Mouse (Mus musculus): ENCODE data around the gene Mtmr2. TPM values are rescaled to one million over a fixed set of nuclear protein-coding genes. Genes with fewer than 3 reads are reported as not detected.
"Not testable (repeated sequence)": the region's sequence is repeated elsewhere in the genome, so short reads cannot be mapped to it uniquely, and the experiment has no call there.

Gene Mtmr2
- total RNA-seq, 2 experiments from 2014 or later, result 48.3 to 48.5 TPM

DNA sequence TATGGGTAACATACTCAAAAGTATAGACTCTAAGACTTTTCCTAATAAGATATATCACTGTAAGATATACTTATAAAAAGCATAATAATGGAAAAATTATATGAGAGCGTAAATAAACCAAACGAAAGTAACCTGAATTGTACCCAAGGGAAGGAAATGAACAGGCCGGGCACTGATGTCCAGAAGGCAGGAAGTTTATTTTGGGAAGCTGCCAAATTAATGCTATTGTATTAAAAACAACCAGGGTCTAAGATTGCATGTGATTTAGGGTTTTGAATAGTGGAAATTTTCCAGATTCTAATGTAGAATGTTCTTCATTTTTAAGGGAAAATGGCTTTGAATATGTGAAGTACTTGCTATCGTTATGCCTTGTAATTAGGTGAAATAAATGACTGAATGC is 4.3 kb downstream of the Mtmr2 start:
- Histone ChIP-seq H3K27ac (peak overlapping the region; percentile 54; the same call in 1 of the 2 replicates), H3K4me3 (no peak overlapping the region)
- DNase-seq (ENCODE audit: low spot score in 2 of 2), result no peak
- TF ChIP-seq CTCF (conservative IDR thresholded peaks at IDR 0.05), result no peak

DNA sequence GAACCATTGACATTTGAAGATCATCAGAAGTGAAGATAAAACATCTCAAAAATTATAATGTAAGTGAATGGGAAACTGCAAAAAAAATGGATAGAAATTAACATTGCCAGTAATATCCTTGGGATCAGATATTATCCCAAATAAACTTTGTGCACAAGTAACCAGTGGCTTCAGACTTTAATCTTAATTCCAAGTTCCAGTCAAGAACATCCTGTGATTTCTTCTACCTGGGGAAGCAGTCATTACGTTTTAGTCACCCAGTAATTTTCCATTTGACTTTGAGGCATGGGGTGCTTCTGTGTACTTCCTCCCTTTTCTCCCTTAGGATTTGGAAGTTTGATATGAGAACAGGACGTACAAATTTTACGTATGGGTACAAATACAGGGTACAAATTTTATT is 12.2 kb downstream of the Mtmr2 start:
- no peak for DNase-seq (ENCODE audit: low spot score in 2 of 2)
- no peak for TF ChIP-seq CTCF (conservative IDR thresholded peaks at IDR 0.05)
- Histone ChIP-seq H3K27ac (no peak overlapping the region), H3K4me3 (no peak overlapping the region)

DNA sequence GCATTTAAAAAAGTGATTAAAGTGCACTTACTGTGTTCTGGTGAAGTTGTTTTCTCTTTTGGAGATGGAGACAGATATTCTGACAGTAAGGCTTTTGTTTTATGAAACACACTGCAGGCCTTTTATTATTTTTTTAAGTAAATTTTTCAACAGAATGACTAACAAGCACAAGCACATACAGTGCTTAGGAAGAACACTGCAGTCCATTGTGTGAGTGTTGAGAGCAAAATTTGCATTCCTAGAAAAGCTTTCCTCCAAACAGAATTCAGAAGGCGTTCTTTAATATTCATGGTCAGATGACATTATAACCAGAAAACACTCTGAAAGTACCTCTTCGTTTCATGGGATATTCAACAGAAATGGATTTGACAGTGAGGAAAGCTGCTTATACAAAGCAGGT is 17.4 kb downstream of the Mtmr2 start:
- peak overlapping the region; percentile 22; the same call in 1 of the 2 replicates for H3K4me3 ChIP-seq
- no peak for TF ChIP-seq CTCF (conservative IDR thresholded peaks at IDR 0.05)

DNA sequence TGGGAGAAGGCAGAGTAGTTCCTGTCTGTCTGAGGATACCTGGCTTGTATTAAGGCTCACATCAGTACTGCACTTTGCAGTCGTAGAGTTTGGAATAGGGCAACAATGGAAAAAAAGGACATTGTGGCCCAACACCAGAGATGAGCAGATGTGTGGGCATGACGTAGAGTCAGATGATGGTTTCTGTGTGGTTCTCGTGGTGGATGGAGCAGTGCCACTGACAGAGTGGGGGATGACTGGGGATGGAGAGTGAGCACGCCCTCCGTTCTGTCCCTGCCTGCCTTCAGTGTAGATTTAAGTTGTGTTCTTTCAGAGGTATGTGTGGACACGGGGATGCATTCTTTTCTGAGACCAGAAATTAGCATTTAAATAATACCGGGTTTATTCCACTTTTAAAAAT is 18.4 kb downstream of the Mtmr2 start:
- no peak for DNase-seq (ENCODE audit: low spot score in 2 of 2)
- TF ChIP-seq CTCF (conservative IDR thresholded peaks at IDR 0.05), result no peak
- peak overlapping the region; percentile 22 for H3K4me3 ChIP-seq
- peak overlapping the region; percentile 66 for H3K27ac ChIP-seq

More for the DNA sequence above, 17.4 kb downstream of the Mtmr2 start:
- H3K27ac ChIP-seq, result peak overlapping the region; percentile 66
- no peak for DNase-seq (ENCODE audit: low spot score in 2 of 2)

DNA sequence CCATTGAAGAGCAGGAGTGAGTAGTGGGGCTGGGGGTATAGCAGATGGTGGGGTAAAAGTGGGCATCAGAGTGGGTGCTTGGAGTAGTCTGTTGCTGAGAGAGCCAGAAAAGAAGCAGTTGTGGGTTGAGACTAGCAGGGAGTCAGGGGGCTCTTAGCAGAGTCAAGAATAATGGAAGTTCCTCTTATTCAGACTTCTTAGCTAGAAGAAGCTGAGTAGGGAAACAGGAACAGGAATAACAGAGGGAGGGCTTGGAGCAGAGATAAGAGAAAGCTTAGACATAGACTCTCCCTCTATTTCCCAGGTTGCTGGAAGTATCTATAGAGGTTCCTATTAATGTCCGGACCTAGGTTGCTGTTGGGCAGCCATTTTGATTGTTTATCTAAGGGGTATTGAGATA is 26.5 kb downstream of the Mtmr2 start:
- no peak for TF ChIP-seq CTCF (conservative IDR thresholded peaks at IDR 0.05)
- Histone ChIP-seq H3K4me3 (no peak overlapping the region), H3K27ac (no peak overlapping the region)
- no peak for DNase-seq (ENCODE audit: low spot score in 2 of 2)

DNA sequence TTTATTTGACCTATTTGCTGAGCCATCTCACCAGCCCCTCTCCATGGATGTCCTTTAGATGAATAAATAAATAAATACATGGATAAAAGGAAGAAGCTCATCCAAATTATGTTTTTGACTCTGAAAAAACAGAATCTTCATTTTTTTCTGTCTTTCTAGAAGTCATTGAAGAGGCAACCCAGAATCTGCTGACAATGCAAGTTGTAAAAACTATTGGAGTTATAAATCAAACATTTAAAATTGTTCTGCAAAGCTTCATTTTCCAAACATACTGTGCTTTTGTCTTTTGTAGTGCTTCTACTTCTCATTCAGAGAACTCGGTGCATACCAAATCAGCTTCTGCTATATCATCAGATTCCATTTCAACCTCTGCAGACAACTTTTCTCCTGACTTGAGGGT is 33.8 kb downstream of the Mtmr2 start:
- H3K4me3 ChIP-seq, result no peak overlapping the region

DNA sequence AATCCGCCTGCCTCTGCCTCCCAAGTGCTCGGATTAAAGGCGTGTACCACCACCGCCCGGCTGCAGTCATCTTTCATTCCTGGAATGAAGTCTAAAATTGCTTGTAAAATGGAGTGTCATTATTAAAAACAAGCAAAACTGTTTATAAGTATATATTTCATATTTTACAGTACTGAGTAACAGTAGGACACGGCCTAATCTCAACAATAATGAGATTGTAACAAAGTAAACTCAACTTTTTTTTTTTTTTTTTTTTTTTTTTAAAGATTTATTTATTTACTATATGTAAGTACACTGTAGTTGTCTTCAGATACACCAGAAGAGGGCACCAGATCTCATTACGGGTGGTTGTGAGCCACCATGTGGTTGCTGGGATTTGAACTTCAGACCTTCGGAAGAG is 42.7 kb downstream of the Mtmr2 start:
- not testable (repeated sequence) for H3K4me3 ChIP-seq; H3K27ac ChIP-seq; DNase-seq (ENCODE audit: low spot score in 2 of 2)

More for the DNA sequence above, 33.8 kb downstream of the Mtmr2 start:
- H3K27ac ChIP-seq, result no peak overlapping the region
- TF ChIP-seq CTCF (conservative IDR thresholded peaks at IDR 0.05), result no peak
- no peak for DNase-seq (ENCODE audit: low spot score in 2 of 2)

DNA sequence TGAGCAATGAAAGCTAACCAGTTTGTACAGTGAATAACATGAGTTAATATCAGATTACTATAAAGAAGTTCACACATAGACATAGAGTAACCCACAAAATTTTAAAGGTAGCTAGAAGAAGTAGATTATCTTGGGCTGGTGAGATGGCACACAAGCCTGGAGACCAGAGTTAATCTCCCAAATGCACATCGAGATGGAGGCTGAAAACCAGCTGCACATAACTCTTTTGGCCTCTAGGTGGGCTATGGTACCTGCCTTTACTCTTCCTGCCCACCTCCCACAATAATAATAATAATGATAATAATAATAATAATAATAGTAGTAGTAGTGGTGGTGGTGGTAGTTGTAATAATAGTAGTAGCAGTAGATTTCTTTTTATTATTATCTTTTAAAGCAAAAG is 46.1 kb downstream of the Mtmr2 start:
- no peak for DNase-seq (ENCODE audit: low spot score in 2 of 2)
- H3K27ac ChIP-seq, result no peak overlapping the region
- peak; percentile 20; the same call in 1 of the 2 replicates for TF ChIP-seq CTCF (conservative IDR thresholded peaks at IDR 0.05)
- no peak overlapping the region for H3K4me3 ChIP-seq

DNA sequence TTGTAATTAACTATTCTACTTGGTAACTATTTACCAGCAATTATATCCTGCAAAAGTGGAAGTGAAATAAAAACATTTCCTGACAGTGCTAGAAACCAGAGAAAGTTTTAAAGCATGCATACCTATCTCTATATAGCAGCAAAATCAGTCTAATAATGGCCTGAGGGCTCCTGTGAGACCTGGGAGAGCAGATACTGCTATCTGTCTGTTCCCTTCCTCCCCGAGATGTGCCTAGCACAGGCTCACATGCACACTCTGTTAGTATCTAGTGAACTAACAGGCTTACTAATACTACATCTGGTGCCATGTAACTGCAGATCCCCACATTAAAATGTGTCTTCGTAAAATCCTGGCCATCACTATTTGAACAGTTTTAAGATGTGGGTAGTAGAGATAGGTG is 46.5 kb downstream of the Mtmr2 start:
- H3K4me3 ChIP-seq, result no peak overlapping the region
- no peak for TF ChIP-seq CTCF (conservative IDR thresholded peaks at IDR 0.05)
- DNase-seq (ENCODE audit: low spot score in 2 of 2), result no peak
- no peak overlapping the region for H3K27ac ChIP-seq

DNA sequence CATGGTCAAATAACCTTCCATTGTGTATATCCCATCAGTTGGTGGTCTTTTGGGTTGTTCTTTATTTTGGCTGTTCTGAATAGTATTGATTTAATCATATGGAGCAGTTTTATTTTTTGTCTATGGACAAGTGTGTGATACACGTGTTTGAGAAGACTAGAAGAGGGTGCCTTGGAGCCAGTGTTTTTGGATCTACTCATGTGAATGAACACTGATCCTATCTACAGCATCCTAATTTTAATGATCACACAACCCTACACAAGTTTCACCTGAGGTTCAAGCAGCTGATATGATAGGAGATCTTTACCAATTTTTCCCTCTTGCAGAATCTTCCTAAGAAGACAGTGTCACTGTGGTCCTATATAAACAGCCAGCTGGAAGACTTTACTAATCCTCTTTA is 56.3 kb downstream of the Mtmr2 start:
- TF ChIP-seq CTCF (conservative IDR thresholded peaks at IDR 0.05), result no peak
- no peak for DNase-seq (ENCODE audit: low spot score in 2 of 2)
- Histone ChIP-seq H3K4me3 (no peak overlapping the region), H3K27ac (no peak overlapping the region)

DNA sequence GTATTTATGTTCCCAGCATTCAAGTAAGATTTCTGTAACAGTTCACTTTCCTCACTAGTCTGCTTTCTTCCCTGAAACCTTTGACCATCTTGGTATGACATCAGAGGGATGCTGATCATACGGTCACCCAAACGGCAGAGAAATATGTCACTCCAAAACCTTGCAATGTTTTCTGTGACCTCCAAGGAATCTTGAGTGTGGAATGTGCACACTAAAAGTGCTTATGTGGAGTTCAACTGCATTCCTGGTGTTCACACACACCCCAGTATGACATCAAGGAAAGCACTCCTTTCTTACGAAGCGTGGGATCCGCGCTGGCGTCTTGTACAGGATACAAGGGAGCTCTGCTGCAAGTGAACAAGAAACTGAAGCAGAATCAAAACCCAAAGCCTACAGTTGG is 58.6 kb downstream of the Mtmr2 start:
- no peak overlapping the region for H3K4me3 ChIP-seq
- H3K27ac ChIP-seq, result no peak overlapping the region
- TF ChIP-seq CTCF (conservative IDR thresholded peaks at IDR 0.05), result no peak
- no peak for DNase-seq (ENCODE audit: low spot score in 2 of 2)

DNA sequence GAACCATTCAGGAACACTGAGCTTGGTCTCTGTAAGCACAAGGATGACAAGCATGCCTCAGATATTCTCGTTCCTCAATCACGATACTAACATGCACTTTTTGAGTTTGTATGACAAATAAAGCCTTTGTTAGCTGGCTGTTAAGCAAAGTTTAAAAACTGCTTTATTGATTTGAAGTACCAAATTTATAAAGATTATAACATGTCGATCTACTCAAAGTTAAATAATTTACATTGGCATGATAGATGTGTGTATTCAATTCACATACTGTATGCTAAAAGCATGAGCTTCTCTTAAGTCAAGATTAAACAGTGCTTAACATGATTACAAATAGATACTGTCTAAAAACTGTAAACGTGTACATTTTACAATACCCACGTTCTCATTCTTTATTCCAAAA is 59.4 kb downstream of the Mtmr2 start:
- no peak overlapping the region for H3K4me3 ChIP-seq
- no peak overlapping the region for H3K27ac ChIP-seq
- no peak for DNase-seq (ENCODE audit: low spot score in 2 of 2)
- no peak for TF ChIP-seq CTCF (conservative IDR thresholded peaks at IDR 0.05)

DNA sequence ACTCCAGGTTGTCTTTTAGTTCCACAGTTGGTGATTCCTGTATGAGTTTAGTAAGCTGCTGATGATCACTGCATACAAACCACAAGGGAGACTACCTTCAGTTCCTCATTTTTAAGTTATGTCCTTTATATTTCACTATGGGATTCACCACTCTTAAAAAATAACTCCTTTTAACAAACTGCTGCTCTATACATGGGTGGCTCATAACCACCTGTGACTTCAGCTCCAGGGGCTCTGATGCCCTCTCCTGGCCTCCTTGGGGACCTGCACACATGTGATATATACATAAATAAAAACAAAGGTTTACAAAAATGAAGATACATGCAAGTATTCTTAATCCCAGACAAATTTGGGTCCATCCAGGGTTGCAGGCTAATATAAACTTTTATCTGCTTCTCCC is 61.7 kb downstream of the Mtmr2 start:
- TF ChIP-seq CTCF (conservative IDR thresholded peaks at IDR 0.05), result peak; percentile 67
- no peak for DNase-seq (ENCODE audit: low spot score in 2 of 2)
- no peak overlapping the region for H3K27ac ChIP-seq
- H3K4me3 ChIP-seq, result no peak overlapping the region

DNA sequence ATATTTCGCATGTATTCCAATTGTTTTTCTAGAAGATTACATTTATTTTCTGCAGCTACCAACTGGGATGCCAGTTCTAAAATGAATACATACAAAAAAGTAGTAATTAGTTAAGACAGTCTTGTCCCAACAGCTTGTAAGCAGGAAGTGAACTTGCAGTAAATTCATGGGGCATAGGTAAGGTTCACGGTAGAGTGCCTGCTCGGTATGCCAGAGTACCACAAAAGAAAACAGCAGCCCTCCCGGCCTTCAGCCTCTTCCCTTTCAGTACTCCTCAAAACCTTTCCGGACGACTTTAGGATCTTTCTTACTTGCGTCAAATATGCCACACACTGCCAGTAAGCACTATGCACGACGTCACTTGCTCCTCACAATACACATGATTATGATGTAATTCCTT is 70.2 kb downstream of the Mtmr2 start:
- DNase-seq (ENCODE audit: low spot score in 2 of 2), result no peak
- TF ChIP-seq CTCF (conservative IDR thresholded peaks at IDR 0.05), result no peak
- Histone ChIP-seq H3K4me3 (no peak overlapping the region), H3K27ac (no peak overlapping the region)

DNA sequence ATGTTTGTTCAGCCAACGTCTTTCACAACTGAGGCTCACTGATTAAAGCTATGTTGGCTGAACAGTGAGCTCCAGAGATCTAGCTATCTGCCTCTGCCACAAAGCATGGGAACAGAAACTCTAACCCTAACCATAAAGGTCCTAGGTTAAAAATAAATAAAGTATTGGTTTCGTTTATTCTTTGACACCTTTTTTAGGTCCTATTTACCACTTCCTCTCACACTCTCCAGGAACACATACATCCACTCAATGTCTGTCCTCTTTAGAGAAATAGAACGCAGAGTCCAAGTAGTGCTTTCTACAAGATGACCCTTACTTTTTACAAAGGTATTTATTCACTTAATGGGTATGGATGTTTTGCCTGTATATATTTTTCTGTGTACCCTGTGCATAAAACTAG is 72.6 kb downstream of the Mtmr2 start:
- no peak for DNase-seq (ENCODE audit: low spot score in 2 of 2)
- Histone ChIP-seq H3K4me3 (no peak overlapping the region), H3K27ac (no peak overlapping the region)
- TF ChIP-seq CTCF (conservative IDR thresholded peaks at IDR 0.05), result no peak
